Mouse (Mus musculus): ENCODE measurements at regions not wholly inside any gene's neighbourhood (a gene's known extent, or its start where the extent isn't known, plus 50 kb on each side); places are given as distances from the start of the nearest gene placed in this dataset.
A peak's percentile ranks its signal among the peaks of the same experiment; 100 is the strongest.

- no peak for DNase-seq
Measured at GRCm38 (mm10) chr1:128723843-128724242, 131.8 kb upstream of the Cxcr4 start.

GRCm38 (mm10) chr1:128722061-128722471 lies 130.0 kb upstream of the Cxcr4 start:
- DNase-seq: no peak

- peak; percentile 56 for DNase-seq
Measured at GRCm38 (mm10) chr1:128714843-128715242, 122.8 kb upstream of the Cxcr4 start.

GRCm38 (mm10) chr1:128712876-128713275 lies 120.8 kb upstream of the Cxcr4 start:
- DNase-seq: no peak

- DNase-seq: no peak
Measured at GRCm38 (mm10) chr1:128711121-128711520, 119.0 kb upstream of the Cxcr4 start.

- DNase-seq: no peak
Measured at GRCm38 (mm10) chr1:128707747-128708146, 115.7 kb upstream of the Cxcr4 start.

- no peak for DNase-seq
Measured at GRCm38 (mm10) chr1:128706167-128706566, 114.1 kb upstream of the Cxcr4 start.

GRCm38 (mm10) chr1:128705071-128705503 lies 113.0 kb upstream of the Cxcr4 start:
- no peak for DNase-seq

GRCm38 (mm10) chr1:128701326-128701725 lies 109.2 kb upstream of the Cxcr4 start:
- DNase-seq: no peak

GRCm38 (mm10) chr1:128697962-128698361 lies 105.9 kb upstream of the Cxcr4 start:
- DNase-seq: no peak

- DNase-seq: no peak
Measured at GRCm38 (mm10) chr1:128695936-128696335, 103.8 kb upstream of the Cxcr4 start.

GRCm38 (mm10) chr1:128692799-128693198 lies 100.7 kb upstream of the Cxcr4 start:
- DNase-seq: no peak

GRCm38 (mm10) chr1:128692313-128692712 lies 100.2 kb upstream of the Cxcr4 start:
- peak; percentile 71 for DNase-seq

GRCm38 (mm10) chr1:128687236-128687927 lies 95.3 kb upstream of the Cxcr4 start:
- DNase-seq: peak; percentile 91

- DNase-seq: peak; percentile 96
Measured at GRCm38 (mm10) chr1:128685467-128686137, 93.5 kb upstream of the Cxcr4 start.

GRCm38 (mm10) chr1:128682942-128683341 lies 90.8 kb upstream of the Cxcr4 start:
- no peak for DNase-seq

GRCm38 (mm10) chr1:128681261-128681660 lies 89.2 kb upstream of the Cxcr4 start:
- no peak for DNase-seq

- DNase-seq: no peak
Measured at GRCm38 (mm10) chr1:128680538-128680937, 88.4 kb upstream of the Cxcr4 start.

- no peak for DNase-seq
Measured at GRCm38 (mm10) chr1:128680012-128680411, 87.9 kb upstream of the Cxcr4 start.

- DNase-seq: no peak
Measured at GRCm38 (mm10) chr1:128679005-128679980, 87.2 kb upstream of the Cxcr4 start.

GRCm38 (mm10) chr1:128675538-128675937 lies 83.4 kb upstream of the Cxcr4 start:
- no peak for DNase-seq

- DNase-seq: peak; percentile 35
Measured at GRCm38 (mm10) chr1:128672306-128672705, 80.2 kb upstream of the Cxcr4 start.

GRCm38 (mm10) chr1:128671495-128671894 lies 79.4 kb upstream of the Cxcr4 start:
- DNase-seq: no peak

Measured in retina, postnatal 1 day (tissue).